Mouse (Mus musculus): ENCODE data around the gene Myo18a.

Myo18a gene

GRCm38 (mm10) chr11:77771879-77772713 is 9.1 kb downstream of the Myo18a start:
- no peak for DNase-seq

GRCm38 (mm10) chr11:77775701-77776400 is 12.8 kb downstream of the Myo18a start:
- no peak for DNase-seq

- DNase-seq: no peak
Observed at GRCm38 (mm10) chr11:77777436-77777835, 14.4 kb downstream of the Myo18a start.

- DNase-seq: no peak
Observed at GRCm38 (mm10) chr11:77777937-77778336, 14.9 kb downstream of the Myo18a start.

GRCm38 (mm10) chr11:77779240-77779639 is 16.2 kb downstream of the Myo18a start:
- DNase-seq: no peak

GRCm38 (mm10) chr11:77781088-77781487 is 18.0 kb downstream of the Myo18a start:
- peak; percentile 54 to 63 for DNase-seq

GRCm38 (mm10) chr11:77782104-77782815 is 19.2 kb downstream of the Myo18a start:
- no peak for DNase-seq

GRCm38 (mm10) chr11:77783211-77783746 is 20.2 kb downstream of the Myo18a start:
- no peak for DNase-seq

GRCm38 (mm10) chr11:77783747-77784646 is 21.0 kb downstream of the Myo18a start:
- no peak for DNase-seq

GRCm38 (mm10) chr11:77784894-77785293 is 21.8 kb downstream of the Myo18a start:
- DNase-seq: no peak

- no peak for DNase-seq
Observed at GRCm38 (mm10) chr11:77785396-77785767, 22.3 kb downstream of the Myo18a start.

- DNase-seq: peak; percentile 57 to 62
Observed at GRCm38 (mm10) chr11:77785768-77786561, 22.9 kb downstream of the Myo18a start.

GRCm38 (mm10) chr11:77787707-77788106 is 24.7 kb downstream of the Myo18a start, which contains the start of gene Gm10277:
Gene Gm10277, minus strand, starts transcription at chr11:77787747.
- no peak for DNase-seq

GRCm38 (mm10) chr11:77789512-77789911 is 26.5 kb downstream of the Myo18a start:
- no peak for DNase-seq

- DNase-seq: no peak
Observed at GRCm38 (mm10) chr11:77790286-77790685, 27.2 kb downstream of the Myo18a start.

- no peak for DNase-seq
Observed at GRCm38 (mm10) chr11:77791241-77791727, 28.2 kb downstream of the Myo18a start.

- peak in 1 of 2 experiments; percentile 47 for DNase-seq
Observed at GRCm38 (mm10) chr11:77791752-77792565, 28.9 kb downstream of the Myo18a start.

- DNase-seq: no peak
Observed at GRCm38 (mm10) chr11:77792566-77792909, 29.5 kb downstream of the Myo18a start.

GRCm38 (mm10) chr11:77793238-77793930 is 30.3 kb downstream of the Myo18a start:
- DNase-seq: peak; percentile 95 to 98

Data from cerebellum, postnatal 36 days (tissue).